Mouse (Mus musculus): ENCODE results near the gene Rhag. TPM values are rescaled to one million over a fixed set of nuclear protein-coding genes. Genes with fewer than 3 reads are reported as not detected.

Gene Rhag
- not detected for total RNA-seq (2021)
- long read RNA-seq, experiment 1: 0 reads
- long read RNA-seq, experiment 2: 0 reads

GRCm38 (mm10) chr17:40810934-40811333 is at the start of gene Rhag:
TSS of gene Rhag (plus strand) at chr17:40811126.
- no peak for DNase-seq (ENCODE audit: low spot score in 2 of 2)

- DNase-seq (ENCODE audit: low spot score in 2 of 2): no peak
Observed at GRCm38 (mm10) chr17:40763662-40764061, 47.3 kb upstream of the Rhag start.

- DNase-seq (ENCODE audit: low spot score in 2 of 2): no peak
Observed at GRCm38 (mm10) chr17:40767120-40767519, 43.8 kb upstream of the Rhag start.

- DNase-seq (ENCODE audit: low spot score in 2 of 2): no peak
Observed at GRCm38 (mm10) chr17:40789877-40790276, 21.0 kb upstream of the Rhag start.

GRCm38 (mm10) chr17:40793921-40794854 is 16.7 kb upstream of the Rhag start:
- DNase-seq (ENCODE audit: low spot score in 2 of 2): peak in 1 of 2 experiments; percentile 2

GRCm38 (mm10) chr17:40802707-40803340 is 8.1 kb upstream of the Rhag start:
- no peak for DNase-seq (ENCODE audit: low spot score in 2 of 2)

- no peak for DNase-seq (ENCODE audit: low spot score in 2 of 2)
Observed at GRCm38 (mm10) chr17:40806550-40806949, 4.4 kb upstream of the Rhag start.

- DNase-seq (ENCODE audit: low spot score in 2 of 2): no peak
Observed at GRCm38 (mm10) chr17:40806953-40807572, 3.9 kb upstream of the Rhag start, which contains the start of gene Crisp2. TSS of gene Crisp2 (minus strand) at chr17:40807003.

GRCm38 (mm10) chr17:40808071-40808470 is 2.9 kb upstream of the Rhag start:
- DNase-seq (ENCODE audit: low spot score in 2 of 2): no peak

- DNase-seq (ENCODE audit: low spot score in 2 of 2): no peak
Observed at GRCm38 (mm10) chr17:40811560-40811959, 634 bp downstream of the Rhag start.

GRCm38 (mm10) chr17:40812259-40812658 is 1.3 kb downstream of the Rhag start:
- no peak for DNase-seq (ENCODE audit: low spot score in 2 of 2)

GRCm38 (mm10) chr17:40817340-40817943 is 6.5 kb downstream of the Rhag start:
- DNase-seq (ENCODE audit: low spot score in 2 of 2): no peak

GRCm38 (mm10) chr17:40821477-40821876 is 10.6 kb downstream of the Rhag start:
- no peak for DNase-seq (ENCODE audit: low spot score in 2 of 2)

- no peak for DNase-seq (ENCODE audit: low spot score in 2 of 2)
Observed at GRCm38 (mm10) chr17:40823817-40824216, 12.9 kb downstream of the Rhag start.

- DNase-seq (ENCODE audit: low spot score in 2 of 2): peak; percentile 19 to 46
Observed at GRCm38 (mm10) chr17:40824549-40824948, 13.6 kb downstream of the Rhag start.

GRCm38 (mm10) chr17:40831870-40832269 is 20.9 kb downstream of the Rhag start:
- no peak for DNase-seq (ENCODE audit: low spot score in 2 of 2)

- DNase-seq (ENCODE audit: low spot score in 2 of 2): no peak
Observed at GRCm38 (mm10) chr17:40837308-40837707, 26.4 kb downstream of the Rhag start.

GRCm38 (mm10) chr17:40855065-40855464 is 44.1 kb downstream of the Rhag start:
- no peak for DNase-seq (ENCODE audit: low spot score in 2 of 2)

- no peak for DNase-seq (ENCODE audit: low spot score in 2 of 2)
Observed at GRCm38 (mm10) chr17:40868952-40869747, 58.2 kb downstream of the Rhag start.

GRCm38 (mm10) chr17:40872626-40873025 is 61.7 kb downstream of the Rhag start:
- no peak for DNase-seq (ENCODE audit: low spot score in 2 of 2)

All from adrenal gland, adult 18-20 months (tissue).